ENCODE assay signal across 8 mouse cellular contexts in genomic region chr11:20248840-20249239, GRCm38 (mm10). TPM values are rescaled to one million over a fixed set of nuclear protein-coding genes. Genes with fewer than 3 reads are reported as not detected.
DNase-seq lines count a peak whose midpoint lies in the region; ATAC-seq and TF ChIP-seq lines count a peak whose summit lies in the region.

No protein-coding gene starts in this region.

- peak overlapping the region; percentile 78 for H3K27ac ChIP-seq in forebrain, embryonic 15.5 days (replicated peaks)
- peak overlapping the region; percentile 83 for H3K27ac ChIP-seq in liver, adult 2 months (replicated peaks; ENCODE audit: insufficient read depth, low read depth, low read length)
- peak overlapping the region; percentile 94 for H3K27ac ChIP-seq in neural tube, embryonic 15.5 days (replicated peaks)

- H3K4me3 ChIP-seq in forebrain, embryonic 15.5 days, result peak overlapping the region; percentile 87
- peak overlapping the region; percentile 98 for H3K4me3 ChIP-seq in liver, adult 2 months (ENCODE audit: insufficient read depth, low read depth, low read length)
- H3K4me3 ChIP-seq in neural tube, embryonic 15.5 days (replicated peaks), result peak overlapping the region; percentile 90

- TF ChIP-seq POLR2A in liver, adult 2 months (IDR thresholded peaks at IDR 0.05; ENCODE audit: extremely low read depth, insufficient read depth, low read length), result no peak

- H3K36me3 ChIP-seq in forebrain, embryonic 15.5 days, result no peaks in the 10 kb centered on the region
- H3K36me3 ChIP-seq in liver, adult 2 months (ENCODE audit: control insufficient read depth, insufficient read depth, low read length), result no peaks in the 10 kb centered on the region
- H3K36me3 ChIP-seq in neural tube, embryonic 15.5 days, result no peaks in the 10 kb centered on the region

- peaks cover 29% of the 10 kb centered on the region for H3K4me1 ChIP-seq in forebrain, embryonic 15.5 days
- peaks cover 2% of the 10 kb centered on the region; the same call in 1 of the 2 replicates for H3K4me1 ChIP-seq in liver, adult 2 months (ENCODE audit: control insufficient read depth, insufficient read depth, low read length)
- peaks cover 40% of the 10 kb centered on the region for H3K4me1 ChIP-seq in neural tube, embryonic 15.5 days

- ATAC-seq in forebrain, embryonic 15.5 days (replicated peaks), result peak; percentile 75
- ATAC-seq in neural tube, embryonic 15.5 days (ENCODE audit: low FRiP score), result peak; percentile 83

- H3K9ac ChIP-seq in forebrain, embryonic 15.5 days (replicated peaks), result peak overlapping the region; percentile 83
- peak overlapping the region; percentile 97 for H3K9ac ChIP-seq in liver, adult 2 months (ENCODE audit: low read depth, low read length)
- peak overlapping the region; percentile 88 for H3K9ac ChIP-seq in neural tube, embryonic 15.5 days (replicated peaks)

- peak overlapping the region; percentile 92 for H3K4me2 ChIP-seq in forebrain, embryonic 15.5 days (replicated peaks)
- peak overlapping the region; percentile 92 for H3K4me2 ChIP-seq in neural tube, embryonic 15.5 days

- no peak for TF ChIP-seq CTCF in liver, adult 2 months (IDR thresholded peaks at IDR 0.05; ENCODE audit: low read depth, low read length)

- WGBS in forebrain, embryonic 15.5 days, result under 1% methylated on average over 38 of the region's 39 CpGs
- 1% methylated on average over 39 of the region's 39 CpGs for WGBS in liver, adult 2 months
- WGBS in neural tube, embryonic 15.5 days, result under 1% methylated on average over 39 of the region's 39 CpGs

- peaks cover 20% of the 10 kb centered on the region for H3K79me2 ChIP-seq in liver, adult 2 months (ENCODE audit: control insufficient read depth, insufficient read depth, low read length)

- H3K27me3 ChIP-seq in forebrain, embryonic 15.5 days, result no peaks in the 10 kb centered on the region
- no peaks in the 10 kb centered on the region for H3K27me3 ChIP-seq in liver, adult 2 months (ENCODE audit: control insufficient read depth, insufficient read depth, low read length)
- H3K27me3 ChIP-seq in neural tube, embryonic 15.5 days (replicated peaks), result no peaks in the 10 kb centered on the region

- H3K9me3 ChIP-seq in forebrain, embryonic 15.5 days, result no peaks in the 10 kb centered on the region
- no peaks in the 10 kb centered on the region for H3K9me3 ChIP-seq in neural tube, embryonic 15.5 days (replicated peaks)

- DNase-seq in adrenal gland, postnatal 10 days, result peak; percentile 69
- DNase-seq in adrenal gland, adult (ENCODE audit: inconsistent age in 2 of 2, low spot score in 1 of 2), result no peak
- DNase-seq in ovary, postnatal 14 days (ENCODE audit: low spot score), result peak; percentile 27
- DNase-seq in ovary, postnatal 10 days (ENCODE audit: low spot score), result no peak
- DNase-seq in liver, adult 2 months (ENCODE audit: extremely low read depth, low read depth, low spot score), result no peak
- DNase-seq in urinary bladder, postnatal 25 days (ENCODE audit: low spot score), result no peak

RNA-seq across cellular contexts. Expression of gene Cep68, which starts 0.4 kb away (rescaled TPM):
- 10 to 100 TPM; 29.6 to 39.8 TPM for total RNA-seq in adrenal gland, postnatal 10 days (2021)
- polyA plus RNA-seq in forebrain, embryonic 15.5 days (2015; fragmentation: Nextera tagmentation; extraction: Ambion mirVana), result 26.3 and 28.8 TPM in 2 replicates
- total RNA-seq in liver, adult 2 months (2014; rRNA removed), result 5.8 and 7.6 TPM in 2 replicates
- polyA plus RNA-seq in liver, adult 2 months (2012; rRNA removed), result 7.3 and 7.8 TPM in 2 replicates
- polyA plus RNA-seq in neural tube, embryonic 15.5 days (2015; fragmentation: Nextera tagmentation; extraction: Ambion mirVana), result 26.5 and 29.1 TPM in 2 replicates

RNA-seq across cellular contexts. Expression of gene Rab1a, which starts 47.6 kb away (rescaled TPM):
- total RNA-seq in adrenal gland, postnatal 10 days (2021), result 100 to 1,000 TPM; 153 to 156 TPM
- 308 and 314 TPM in 2 replicates for polyA plus RNA-seq in forebrain, embryonic 15.5 days (2015; fragmentation: Nextera tagmentation; extraction: Ambion mirVana)
- total RNA-seq in liver, adult 2 months (2014; rRNA removed), result 93.4 and 99.1 TPM in 2 replicates
- 48.5 and 50.4 TPM in 2 replicates for polyA plus RNA-seq in liver, adult 2 months (2012; rRNA removed)
- polyA plus RNA-seq in neural tube, embryonic 15.5 days (2015; fragmentation: Nextera tagmentation; extraction: Ambion mirVana), result 311 and 322 TPM in 2 replicates

Comparison
In these comparisons a context has a peak if more than half of its experiments do, and no peak if none do; other contexts are left out.
1. DNase-seq: peak in adrenal gland, postnatal 10 days (single experiment) and ovary, postnatal 14 days (single experiment); none in adrenal gland, adult (0 of 2), ovary, postnatal 10 days (single experiment), liver, adult 2 months (single experiment) and urinary bladder, postnatal 25 days (single experiment).
2. Peak in every context shown above with its lines, with median percentiles within 50 percentile points of each other: H3K27ac ChIP-seq, H3K4me3 ChIP-seq and H3K9ac ChIP-seq.